Mouse (Mus musculus): ENCODE results near the gene Fam57b. TPM values are rescaled to one million over a fixed set of nuclear protein-coding genes. Genes with fewer than 3 reads are reported as not detected.

The Fam57b gene
- 0.08 TPM for polyA plus RNA-seq (2012; fragmentation: generic; extraction: Trizol)
- long read RNA-seq, experiment 1: 0 reads
- long read RNA-seq, experiment 2, partial matches to known transcripts: 0 of 1 reads
- long read RNA-seq, experiment 2, other reads (novel, unspliced or antisense): 1 of 1 reads

- peaks cover 31% of the 10 kb centered on the region for H3K79me3 ChIP-seq (ENCODE audit: low read depth)
- H3ac ChIP-seq (ENCODE audit: control insufficient read depth, insufficient read length, low read depth): peak within 1 kb of the TSS; percentile 95
- H3K79me2 ChIP-seq (ENCODE audit: control insufficient read depth, insufficient read depth): peaks cover 40% of the 10 kb centered on the region
- no peak for TF ChIP-seq MYOD1 (IDR thresholded peaks at IDR 0.05; ENCODE audit: control insufficient read depth, insufficient read length, low read depth)
- TF ChIP-seq MAX (IDR thresholded peaks at IDR 0.05): no peak
- no peak for TF ChIP-seq USF1 (IDR thresholded peaks at IDR 0.05; ENCODE audit: low read depth)
- TF ChIP-seq CTCF (IDR thresholded peaks at IDR 0.05; ENCODE audit: control insufficient read depth, insufficient read depth, insufficient read length): no peak
- no peak for TF ChIP-seq CEBPB (IDR thresholded peaks at IDR 0.05; ENCODE audit: low read depth)
- H3K36me3 ChIP-seq (ENCODE audit: control insufficient read depth, insufficient read depth): peaks cover 36% of the 10 kb centered on the region
- no peaks in the 10 kb centered on the region for H3K27me3 ChIP-seq (ENCODE audit: control insufficient read depth, insufficient read depth, insufficient read length)
- peak within 1 kb of the TSS; percentile 74 for H3K4me3 ChIP-seq (ENCODE audit: insufficient read depth, poor library complexity, severe bottlenecking)
Observed at GRCm38 (mm10) chr7:126797411-126798126, at the start of gene Fam57b. Fam57b (plus strand) TSS chr7:126797668.

DNA sequence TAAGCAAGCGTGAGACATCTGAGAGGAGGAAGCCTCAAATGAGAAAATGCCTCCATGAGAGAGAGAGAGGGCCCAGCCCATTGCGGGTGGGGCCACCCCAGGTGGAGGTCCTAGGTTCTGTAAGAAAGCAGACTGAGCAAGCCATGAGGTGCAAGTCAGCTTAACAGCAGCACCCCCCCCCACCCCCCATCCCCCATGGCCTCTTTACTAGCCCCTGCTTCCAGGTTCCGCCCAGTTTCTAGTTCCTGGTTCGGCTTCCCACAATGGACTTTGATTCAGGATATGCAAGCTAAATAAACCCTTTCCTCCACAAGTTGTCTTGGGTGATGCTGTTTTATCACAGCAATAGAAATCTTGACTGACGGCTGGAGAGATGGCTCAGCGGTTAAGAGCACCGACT lies 48.6 kb upstream of the Fam57b start:
- H3K79me3 ChIP-seq (ENCODE audit: low read depth): no peaks in the 10 kb centered on the region
- TF ChIP-seq FOSL1 (IDR thresholded peaks at IDR 0.05; ENCODE audit: insufficient read depth, low read length, poor library complexity, severe bottlenecking) (no peak), MAX (IDR thresholded peaks at IDR 0.05) (no peak), USF1 (IDR thresholded peaks at IDR 0.05; ENCODE audit: low read depth) (no peak), CTCF (IDR thresholded peaks at IDR 0.05; ENCODE audit: control insufficient read depth, insufficient read depth, insufficient read length) (no peak), CEBPB (IDR thresholded peaks at IDR 0.05; ENCODE audit: low read depth) (no peak), MYOD1 (IDR thresholded peaks at IDR 0.05; ENCODE audit: control insufficient read depth, insufficient read length, low read depth) (no peak), MYOG (IDR thresholded peaks at IDR 0.05; ENCODE audit: control insufficient read depth, extremely low read depth, insufficient read length) (no peak)
- no peaks in the 10 kb centered on the region for H3K79me2 ChIP-seq (ENCODE audit: control insufficient read depth, insufficient read depth)
- no peak overlapping the region for H3ac ChIP-seq (ENCODE audit: control insufficient read depth, insufficient read length, low read depth)
- no peaks in the 10 kb centered on the region for H3K36me3 ChIP-seq (ENCODE audit: control insufficient read depth, insufficient read depth)
- H3K4me3 ChIP-seq (ENCODE audit: insufficient read depth, poor library complexity, severe bottlenecking): no peak overlapping the region
- H3K27me3 ChIP-seq (ENCODE audit: control insufficient read depth, insufficient read depth, insufficient read length): peaks cover 11% of the 10 kb centered on the region

- Histone ChIP-seq H3K36me3 (ENCODE audit: control insufficient read depth, insufficient read depth) (no peaks in the 10 kb centered on the region), H3K79me2 (ENCODE audit: control insufficient read depth, insufficient read depth) (no peaks in the 10 kb centered on the region), H3K79me3 (ENCODE audit: low read depth) (no peaks in the 10 kb centered on the region), H3K27me3 (ENCODE audit: control insufficient read depth, insufficient read depth, insufficient read length) (peaks cover 11% of the 10 kb centered on the region), H3ac (ENCODE audit: control insufficient read depth, insufficient read length, low read depth) (no peak overlapping the region), H3K4me3 (ENCODE audit: insufficient read depth, poor library complexity, severe bottlenecking) (no peak overlapping the region)
- no peak for TF ChIP-seq USF1 (IDR thresholded peaks at IDR 0.05; ENCODE audit: low read depth)
Observed at GRCm38 (mm10) chr7:126749582-126750343, 47.7 kb upstream of the Fam57b start.

- H3K4me3 ChIP-seq (ENCODE audit: insufficient read depth, poor library complexity, severe bottlenecking): no peak overlapping the region
- no peak overlapping the region for H3ac ChIP-seq (ENCODE audit: control insufficient read depth, insufficient read length, low read depth)
- H3K79me3 ChIP-seq (ENCODE audit: low read depth): no peaks in the 10 kb centered on the region
- no peaks in the 10 kb centered on the region for H3K27me3 ChIP-seq (ENCODE audit: control insufficient read depth, insufficient read depth, insufficient read length)
- H3K79me2 ChIP-seq (ENCODE audit: control insufficient read depth, insufficient read depth): peaks cover 4% of the 10 kb centered on the region
- H3K36me3 ChIP-seq (ENCODE audit: control insufficient read depth, insufficient read depth): no peaks in the 10 kb centered on the region
- TF ChIP-seq CTCF (IDR thresholded peaks at IDR 0.05; ENCODE audit: control insufficient read depth, insufficient read depth, insufficient read length): peak; percentile 39
- TF ChIP-seq USF1 (IDR thresholded peaks at IDR 0.05; ENCODE audit: low read depth): no peak
- TF ChIP-seq CEBPB (IDR thresholded peaks at IDR 0.05; ENCODE audit: low read depth): no peak
- no peak for TF ChIP-seq MYOD1 (IDR thresholded peaks at IDR 0.05; ENCODE audit: control insufficient read depth, insufficient read length, low read depth)
- no peak for TF ChIP-seq MYOG (IDR thresholded peaks at IDR 0.05; ENCODE audit: control insufficient read depth, extremely low read depth, insufficient read length)
Observed at GRCm38 (mm10) chr7:126754866-126755265, 42.6 kb upstream of the Fam57b start.

DNA sequence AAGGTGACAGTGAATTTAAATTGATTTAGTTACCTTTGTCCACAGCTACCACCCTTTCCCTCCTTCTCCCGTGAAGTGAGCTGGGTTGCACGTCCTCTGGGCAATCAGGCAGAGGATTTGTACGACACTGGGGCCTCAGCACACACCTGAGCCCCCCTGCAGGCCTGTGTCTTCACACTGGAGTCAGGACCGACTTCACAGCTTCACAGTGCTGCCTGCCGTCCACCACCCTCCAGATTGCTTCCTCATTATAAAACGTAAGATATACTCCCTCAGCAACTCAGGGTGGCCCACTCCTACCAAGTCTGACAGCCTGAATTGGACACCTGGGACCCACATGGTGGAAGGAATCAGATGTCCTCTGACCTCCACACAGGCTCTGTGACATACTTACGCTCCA lies 38.9 kb upstream of the Fam57b start:
- no peaks in the 10 kb centered on the region for H3K27me3 ChIP-seq (ENCODE audit: control insufficient read depth, insufficient read depth, insufficient read length)
- peaks cover 4% of the 10 kb centered on the region for H3K36me3 ChIP-seq (ENCODE audit: control insufficient read depth, insufficient read depth)
- TF ChIP-seq USF1 (IDR thresholded peaks at IDR 0.05; ENCODE audit: low read depth): no peak
- no peak for TF ChIP-seq FOSL1 (IDR thresholded peaks at IDR 0.05; ENCODE audit: insufficient read depth, low read length, poor library complexity, severe bottlenecking)
- TF ChIP-seq CEBPB (IDR thresholded peaks at IDR 0.05; ENCODE audit: low read depth): no peak
- TF ChIP-seq MYOD1 (IDR thresholded peaks at IDR 0.05; ENCODE audit: control insufficient read depth, insufficient read length, low read depth): no peak
- no peak for TF ChIP-seq MYOG (IDR thresholded peaks at IDR 0.05; ENCODE audit: control insufficient read depth, extremely low read depth, insufficient read length)
- TF ChIP-seq MAX (IDR thresholded peaks at IDR 0.05): no peak
- no peak for TF ChIP-seq CTCF (IDR thresholded peaks at IDR 0.05; ENCODE audit: control insufficient read depth, insufficient read depth, insufficient read length)
- no peak overlapping the region for H3K4me3 ChIP-seq (ENCODE audit: insufficient read depth, poor library complexity, severe bottlenecking)
- no peak overlapping the region for H3ac ChIP-seq (ENCODE audit: control insufficient read depth, insufficient read length, low read depth)
- peaks cover 1% of the 10 kb centered on the region for H3K79me3 ChIP-seq (ENCODE audit: low read depth)
- peaks cover 22% of the 10 kb centered on the region for H3K79me2 ChIP-seq (ENCODE audit: control insufficient read depth, insufficient read depth)
